Mouse (Mus musculus) layer of hippocampus, adult 6 months (tissue): ENCODE data around the gene Shh. TPM values are rescaled to one million over a fixed set of nuclear protein-coding genes. Genes with fewer than 3 reads are reported as not detected.

Source experiments
- long read RNA-seq, 2 experiments: library from polyadenylated mRNA; unstranded; transcript quantifications; one replicate each; pipeline ENCODE4 v2.0.0; 2019 to 2020
- polyA plus RNA-seq: library from polyadenylated mRNA; unstranded; fragments of <200 nt; fragmentation: Nextera tagmentation; gene quantifications from 2 replicates; pipeline ENCODE4 v1.2.3, GENCODE M21; 2021

The Shh gene
- 0.25 and 0.40 TPM in 2 replicates for polyA plus RNA-seq
- long read RNA-seq, experiment 1: 0 reads
- long read RNA-seq, experiment 2, partial matches to known transcripts: 0 of 3 reads
- long read RNA-seq, experiment 2, other reads (novel, unspliced or antisense): 1 of 3 reads

DNA sequence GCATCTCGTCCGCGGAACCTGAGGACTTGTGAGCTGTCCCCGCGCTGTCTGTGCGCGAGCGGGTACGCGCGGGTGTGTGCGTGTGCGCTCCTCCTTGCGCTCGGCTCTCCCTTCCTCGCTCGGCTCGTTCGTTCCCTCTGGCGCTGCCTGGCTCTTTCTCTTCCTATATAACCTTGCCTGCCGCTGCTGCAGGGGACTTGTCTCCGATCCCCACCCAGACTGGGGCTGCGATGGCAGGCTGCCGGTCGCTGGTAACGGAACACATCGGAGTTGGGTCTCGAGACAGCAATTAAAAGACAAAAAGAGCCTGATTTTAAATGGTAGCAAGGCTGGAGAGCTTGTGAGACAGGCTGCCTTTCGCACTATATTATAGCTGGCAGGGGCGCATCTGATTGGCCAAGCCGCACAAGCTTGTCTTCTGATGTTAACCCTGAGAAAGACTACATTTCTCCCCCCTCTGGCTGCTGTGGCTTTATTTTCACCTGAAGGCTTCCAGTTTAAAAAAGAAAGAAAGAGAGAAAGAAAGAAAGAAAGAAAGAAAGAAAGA, at the start of gene Shh:
Gene Shh, minus strand, starts transcription at position 497 of the 547 bp plus-strand sequence.

Other genes starting within 250 kb of the Shh start
- not detected in 2 replicates for gene Cnpy1, start 221.4 kb downstream of the Shh start, polyA plus RNA-seq
- 5.9 and 7.8 TPM in 2 replicates for gene Rbm33, start 150.1 kb downstream of the Shh start, polyA plus RNA-seq